Mouse (Mus musculus) heart, embryonic 16.5 days (tissue): ENCODE results near the gene Racgap1. TPM values are rescaled to one million over a fixed set of nuclear protein-coding genes. Genes with fewer than 3 reads are reported as not detected.
A peak's percentile ranks its signal among the peaks of the same experiment; 100 is the strongest.

Experiments
- ATAC-seq: fragments of 200-750 bp; cut with Nextera tagmentation; replicated peaks from 2 replicates; pipeline ENCODE4 v1.8.0; 2017; ENCODE audit warnings: moderate number of reproducible peaks; ENCODE audit not compliant: insufficient read depth, low FRiP score; ENCODE audit errors: extremely low read depth
- H3K27ac ChIP-seq: fragments of 300-500 bp; sonication (generic); 2 replicates; pipeline ENCODE4 v1.5.1; 2014; ENCODE audit warnings: mild to moderate bottlenecking, low read length, control low read depth, moderate library complexity
- H3K27me3 ChIP-seq: fragments of 300-500 bp; sonication (generic); 2 replicates; pipeline ENCODE4 v1.6.1; 2014; ENCODE audit warnings: low read length, mixed read lengths; ENCODE audit not compliant: control insufficient read depth, insufficient read depth
- H3K36me3 ChIP-seq: fragments of 300-500 bp; sonication (generic); 2 replicates; pipeline ENCODE4 v1.6.1; 2014; ENCODE audit not compliant: control insufficient read depth, insufficient read depth
- H3K4me1 ChIP-seq: fragments of 300-500 bp; sonication (generic); 2 replicates; pipeline ENCODE4 v1.6.1; 2014; ENCODE audit warnings: low read length, mixed read lengths; ENCODE audit not compliant: control insufficient read depth, insufficient read depth
- H3K4me2 ChIP-seq: fragments of 300-500 bp; sonication (generic); 2 replicates; pipeline ENCODE4 v1.6.1; 2014; ENCODE audit warnings: low read depth, mild to moderate bottlenecking, control low read depth, low read length
- H3K4me3 ChIP-seq: fragments of 300-500 bp; sonication (generic); 2 replicates; pipeline ENCODE4 v1.5.1; 2014; ENCODE audit warnings: mild to moderate bottlenecking, control low read depth, low read length
- H3K9ac ChIP-seq: fragments of 300-500 bp; sonication (generic); 2 replicates; pipeline ENCODE4 v1.6.1; 2014; ENCODE audit warnings: low read length, control low read depth
- H3K9me3 ChIP-seq: fragments of 300-500 bp; sonication (generic); replicated peaks from 2 replicates; pipeline ENCODE4 v1.6.1; 2016; ENCODE audit warnings: low read length; ENCODE audit not compliant: control insufficient read depth
- WGBS: fragments of 180-500 bp; shearing (Covaris S2); extraction: QIAGEN DNeasy Blood & Tissue Kit; methylation state at CpG from one replicate; pipeline ENCODE4 v1.1.7; 2014; 5-methylcytosine and 5-hydroxymethylcytosine counted together
- polyA plus RNA-seq: library from polyadenylated mRNA; unstranded; fragments of >200 nt; fragmentation: Nextera tagmentation; extraction: Ambion mirVana; gene quantifications from 2 replicates; pipeline ENCODE4 v1.2.1, GENCODE M21; 2015

The Racgap1 gene
- polyA plus RNA-seq, result 129 and 134 TPM in 2 replicates

DNA sequence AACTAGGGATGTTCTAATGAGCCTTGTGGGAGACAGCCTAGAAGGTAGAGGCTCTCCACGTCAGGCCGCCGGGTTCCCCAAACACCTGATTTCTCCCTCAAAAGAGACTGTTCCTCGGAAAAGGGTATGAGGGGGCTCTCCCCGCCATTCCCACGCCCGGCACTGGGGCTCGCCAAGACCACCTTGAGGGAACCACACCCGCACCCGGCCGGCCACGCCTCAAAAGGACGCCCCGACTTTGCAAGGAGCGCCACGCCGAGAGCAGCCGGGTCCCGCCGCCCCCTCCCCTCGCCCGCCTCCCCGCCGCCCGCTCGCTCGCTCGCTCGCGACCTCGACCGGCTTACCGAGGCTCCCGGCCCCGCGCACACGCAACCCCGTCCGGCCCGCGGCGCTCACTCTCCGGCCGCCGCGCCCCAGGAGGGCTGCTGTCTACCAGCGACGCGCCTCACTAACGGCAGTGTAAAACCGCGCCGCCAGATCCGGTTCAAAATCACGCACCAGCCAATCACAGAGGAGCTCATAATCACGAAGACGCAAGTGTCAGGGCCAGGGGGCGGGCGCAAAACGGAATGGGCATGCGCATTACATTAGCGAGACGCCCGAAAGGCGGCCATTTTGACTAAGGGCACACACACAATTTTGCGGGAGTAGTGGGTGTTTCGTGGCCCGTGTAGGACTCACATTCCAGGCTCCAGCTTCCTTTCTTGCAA lies at the start of gene Racgap1:
TSS of gene Racgap1 (minus strand) at position 494 of the 710 bp plus-strand sequence.
- Histone ChIP-seq H3K27me3 (peaks cover 18% of the 10 kb centered on the region), H3K9me3 (no peaks in the 10 kb centered on the region), H3K4me3 (peak within 1 kb of the TSS; percentile 88), H3K27ac (peak within 1 kb of the TSS; percentile 51), H3K36me3 (no peaks in the 10 kb centered on the region), H3K9ac (peak within 1 kb of the TSS; percentile 97), H3K4me2 (peak within 1 kb of the TSS; percentile 82), H3K4me1 (peaks cover 51% of the 10 kb centered on the region)
- WGBS, result under 1% methylated on average over 61 of the region's 68 CpGs
- peak; percentile 94 for ATAC-seq

DNA sequence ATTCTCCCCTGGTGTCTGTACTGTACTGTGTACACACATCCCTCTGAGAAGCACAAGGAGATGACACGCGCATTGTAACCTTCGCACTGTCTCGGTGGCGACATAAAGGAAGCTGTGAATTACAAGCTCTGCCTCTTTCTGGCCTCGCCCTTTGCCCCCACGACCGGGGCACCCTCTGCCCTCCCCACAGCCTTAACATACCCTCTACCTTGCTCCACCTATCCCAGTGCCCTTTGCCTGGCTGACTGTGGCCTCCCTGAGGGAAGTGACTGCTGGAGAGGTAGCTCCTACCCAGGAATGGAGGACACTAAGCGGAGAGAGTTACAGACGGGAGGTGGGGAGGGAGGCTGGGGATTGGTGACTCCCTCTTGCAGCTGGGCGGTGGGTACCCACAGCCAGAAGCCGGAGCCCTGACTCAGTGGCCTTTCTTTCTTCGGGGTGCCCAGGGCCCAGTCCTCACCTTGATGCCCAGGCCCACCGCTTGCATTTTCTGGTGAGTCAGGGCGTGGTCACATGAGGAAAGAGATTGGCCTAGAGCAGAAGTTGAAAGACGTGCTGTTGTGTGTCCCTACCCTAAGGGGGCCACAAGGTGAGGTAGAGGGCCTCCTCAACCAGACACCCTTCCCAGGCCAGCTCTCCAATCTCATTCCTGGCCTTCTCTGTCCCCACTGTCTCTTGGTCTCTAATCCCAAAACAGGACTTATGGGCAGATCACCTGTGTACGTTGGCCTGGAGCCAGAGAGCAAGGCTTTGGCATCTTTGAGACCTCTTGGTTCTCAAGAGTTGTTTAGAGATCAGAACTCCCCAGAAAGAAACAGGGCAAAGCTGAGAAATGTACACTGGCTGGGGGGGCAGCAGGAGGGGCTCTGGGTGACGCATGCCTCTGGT lies 49.0 kb upstream of the Racgap1 start:
- 83% methylated on average over 18 of the region's 18 CpGs for WGBS
- Histone ChIP-seq H3K4me1 (peaks cover 34% of the 10 kb centered on the region), H3K4me3 (no peak overlapping the region), H3K36me3 (peaks cover under 1% of the 10 kb centered on the region; the same call in 1 of the 2 replicates), H3K27me3 (0 out of 2 replicates have a peak, but pooled peaks cover 4% of the 10 kb centered on the region), H3K9me3 (no peaks in the 10 kb centered on the region), H3K27ac (no peak overlapping the region), H3K9ac (no peak overlapping the region), H3K4me2 (no peak overlapping the region)
- no peak for ATAC-seq

DNA sequence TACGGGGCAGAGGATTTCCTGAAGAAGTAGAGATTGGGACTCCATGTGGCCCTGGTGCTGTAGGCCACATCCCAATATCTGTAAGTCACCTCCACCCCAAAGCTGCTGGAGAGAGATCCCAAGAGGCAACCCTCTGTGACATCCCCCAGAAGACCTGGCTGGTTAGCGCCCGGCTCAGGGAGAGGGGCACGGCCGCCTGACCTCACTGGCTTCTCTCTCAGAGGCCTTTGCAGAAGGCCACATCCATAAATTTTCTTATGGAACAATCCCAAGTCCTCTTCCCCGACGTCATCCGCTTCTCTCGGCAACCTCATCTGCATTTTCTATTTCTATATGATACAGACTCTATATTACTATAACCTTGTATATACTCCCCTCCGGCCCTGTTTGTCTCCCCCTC lies 48.3 kb upstream of the Racgap1 start:
- peaks cover 35% of the 10 kb centered on the region for H3K4me1 ChIP-seq
- no peak for ATAC-seq

DNA sequence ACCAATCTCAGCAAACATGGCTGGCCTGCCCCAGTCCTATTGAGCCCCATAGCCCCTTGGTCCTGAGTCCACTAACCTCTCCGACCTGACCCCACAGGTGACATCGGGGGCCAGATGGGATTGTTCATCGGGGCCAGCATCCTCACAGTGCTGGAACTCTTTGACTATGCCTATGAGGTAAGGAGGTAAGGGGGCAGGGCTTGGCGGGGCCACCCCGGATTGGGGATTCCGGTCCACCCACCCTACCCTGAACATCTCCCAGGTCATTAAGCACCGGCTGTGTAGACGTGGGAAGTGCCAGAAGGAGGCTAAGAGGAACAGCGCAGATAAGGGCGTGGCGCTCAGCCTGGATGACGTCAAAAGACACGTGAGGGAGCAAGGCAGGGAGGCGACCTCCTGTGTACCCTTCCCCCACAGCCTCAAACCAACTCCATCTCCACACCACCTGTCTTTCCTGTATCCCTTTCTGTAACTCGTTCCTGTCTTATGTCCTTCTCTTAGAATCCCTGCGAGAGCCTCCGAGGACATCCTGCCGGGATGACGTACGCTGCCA lies 47.2 kb upstream of the Racgap1 start:
- Histone ChIP-seq H3K9ac (no peak overlapping the region), H3K4me1 (peaks cover 27% of the 10 kb centered on the region), H3K27ac (no peak overlapping the region), H3K9me3 (no peaks in the 10 kb centered on the region), H3K36me3 (no peaks in the 10 kb centered on the region), H3K27me3 (0 out of 2 replicates have a peak, but pooled peaks cover 4% of the 10 kb centered on the region), H3K4me2 (no peak overlapping the region), H3K4me3 (no peak overlapping the region)
- no peak for ATAC-seq
- WGBS, result 29% methylated on average over 20 of the region's 20 CpGs

More for the DNA sequence above, 48.3 kb upstream of the Racgap1 start:
- H3K27ac ChIP-seq, result no peak overlapping the region
- no peaks in the 10 kb centered on the region for H3K9me3 ChIP-seq
- 84% methylated on average over 10 of the region's 10 CpGs for WGBS
- H3K4me2 ChIP-seq, result no peak overlapping the region
- no peaks in the 10 kb centered on the region for H3K36me3 ChIP-seq
- H3K27me3 ChIP-seq, result 0 out of 2 replicates have a peak, but pooled peaks cover 4% of the 10 kb centered on the region
- no peak overlapping the region for H3K9ac ChIP-seq
- H3K4me3 ChIP-seq, result no peak overlapping the region

DNA sequence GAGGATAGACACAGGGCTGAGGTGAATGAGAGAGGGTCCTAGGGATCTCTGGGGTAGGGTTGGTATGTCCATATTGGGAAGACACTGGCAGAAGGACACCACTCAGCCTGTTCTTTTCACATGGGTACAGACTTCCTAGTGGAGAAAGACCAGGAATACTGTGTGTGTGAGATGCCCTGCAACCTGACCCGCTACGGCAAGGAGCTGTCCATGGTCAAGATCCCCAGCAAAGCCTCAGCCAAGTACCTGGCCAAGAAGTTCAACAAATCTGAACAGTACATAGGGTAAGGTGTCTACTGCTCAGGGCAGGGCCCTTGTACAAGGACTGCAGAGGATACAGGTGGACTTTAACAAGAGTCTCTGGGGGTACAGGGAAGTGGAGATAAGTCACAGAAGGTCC lies 45.9 kb upstream of the Racgap1 start:
- Histone ChIP-seq H3K4me2 (no peak overlapping the region), H3K27ac (no peak overlapping the region), H3K9ac (no peak overlapping the region), H3K36me3 (no peaks in the 10 kb centered on the region), H3K4me1 (peaks cover 19% of the 10 kb centered on the region), H3K27me3 (peaks cover 7% of the 10 kb centered on the region; the same call in 1 of the 2 replicates), H3K9me3 (no peaks in the 10 kb centered on the region), H3K4me3 (no peak overlapping the region)
- ATAC-seq, result no peak
- 15% methylated on average over 2 of the region's 2 CpGs for WGBS

DNA sequence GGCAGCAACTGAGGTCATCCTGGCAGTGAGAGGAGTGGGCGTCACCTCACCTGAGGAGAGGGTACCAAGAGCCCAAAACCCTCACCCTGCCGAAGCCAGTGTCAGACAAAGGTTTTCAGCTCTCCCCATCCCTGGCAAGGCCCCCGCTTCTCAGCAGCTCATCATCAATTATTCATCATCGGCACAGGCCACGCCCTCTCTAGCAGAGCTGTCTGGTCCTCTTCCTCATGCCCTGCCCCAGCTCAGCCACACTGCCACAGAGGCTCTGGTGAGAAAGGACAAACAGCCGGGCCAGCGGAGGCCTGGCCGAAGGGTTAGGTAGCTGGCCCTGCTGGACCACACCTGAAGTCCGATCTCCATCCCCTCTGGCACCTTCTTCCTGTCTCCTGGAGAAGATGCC lies 40.5 kb upstream of the Racgap1 start:
- Histone ChIP-seq H3K4me3 (no peak overlapping the region), H3K36me3 (no peaks in the 10 kb centered on the region), H3K4me2 (no peak overlapping the region), H3K4me1 (peaks cover 7% of the 10 kb centered on the region), H3K27me3 (peaks cover 11% of the 10 kb centered on the region; the same call in 1 of the 2 replicates), H3K9me3 (no peaks in the 10 kb centered on the region), H3K9ac (no peak overlapping the region), H3K27ac (no peak overlapping the region)
- WGBS, result 53% methylated on average over 9 of the region's 9 CpGs
- ATAC-seq, result no peak

DNA sequence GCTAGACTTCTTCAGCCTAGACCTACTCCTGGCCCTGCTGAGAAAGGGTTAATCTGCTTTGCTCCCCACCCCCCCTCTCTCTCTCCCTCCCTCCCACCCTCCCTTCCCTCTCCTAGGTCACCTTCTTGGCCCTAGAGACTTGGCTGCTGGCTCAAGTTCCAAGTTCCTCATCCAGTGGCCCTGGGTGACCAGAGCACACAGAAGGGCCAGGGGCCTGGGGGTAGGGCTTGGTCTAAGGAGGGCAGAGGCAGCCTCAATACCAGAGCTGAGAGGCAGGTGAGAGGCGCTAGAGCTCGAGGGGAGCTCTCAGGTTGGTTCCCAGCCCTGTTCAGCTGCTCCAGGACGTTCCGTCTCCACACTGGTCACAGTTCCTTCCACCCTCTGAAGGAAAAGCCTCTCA lies 39.5 kb upstream of the Racgap1 start:
- Histone ChIP-seq H3K36me3 (no peaks in the 10 kb centered on the region), H3K4me2 (no peak overlapping the region), H3K27me3 (peaks cover 11% of the 10 kb centered on the region; the same call in 1 of the 2 replicates), H3K4me1 (peaks cover 7% of the 10 kb centered on the region), H3K27ac (no peak overlapping the region), H3K4me3 (no peak overlapping the region), H3K9me3 (no peaks in the 10 kb centered on the region), H3K9ac (no peak overlapping the region)
- ATAC-seq, result no peak
- 24% methylated on average over 4 of the region's 4 CpGs for WGBS

DNA sequence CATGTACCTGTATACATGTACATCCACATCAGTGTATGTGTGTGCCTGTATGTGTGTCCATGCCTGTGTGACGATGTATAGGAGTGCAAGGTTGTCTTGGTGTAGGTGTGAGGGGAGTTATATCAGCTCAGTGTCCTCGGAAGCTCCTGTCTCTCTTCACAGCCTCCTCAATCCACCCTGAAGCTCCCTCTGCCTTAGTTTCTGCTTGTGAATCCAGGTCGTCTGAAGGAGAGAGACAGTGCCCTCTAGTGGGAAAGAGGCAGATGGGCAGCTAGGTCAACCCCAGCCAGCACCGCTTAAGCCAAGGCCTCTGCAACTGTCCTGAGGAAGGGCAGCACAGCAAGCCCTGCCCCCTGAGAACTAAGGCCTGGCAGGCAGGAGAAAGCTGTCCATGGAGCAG lies 37.3 kb upstream of the Racgap1 start:
- Histone ChIP-seq H3K27ac (no peak overlapping the region), H3K4me2 (no peak overlapping the region), H3K4me3 (no peak overlapping the region), H3K9ac (no peak overlapping the region), H3K27me3 (peaks cover 11% of the 10 kb centered on the region; the same call in 1 of the 2 replicates), H3K4me1 (no peaks in the 10 kb centered on the region), H3K9me3 (no peaks in the 10 kb centered on the region), H3K36me3 (no peaks in the 10 kb centered on the region)
- no peak for ATAC-seq
- WGBS, result 5% methylated on average over 4 of the region's 4 CpGs
